Mouse (Mus musculus) left cerebral cortex, postnatal 14 days (tissue): ENCODE data around the gene Gse1. TPM values are rescaled to one million over a fixed set of nuclear protein-coding genes. Genes with fewer than 3 reads are reported as not detected.

Source experiments
- DNase-seq, 2 experiments: peaks; one replicate each; pipeline ENCODE4 v3.0.0; 2021 to 2022; ENCODE audit warnings: low spot score in 2 of 2, mixed read lengths in 1 of 2
- intact Hi-C: fragments of 180-260 bp; cut with DNase I; formaldehyde crosslinking; loops from one replicate; pipeline ENCODE4 v1.15.1; 2025
- total RNA-seq, 2 experiments: library from RNA; stranded (reverse); gene quantifications; 2 replicates each; pipeline ENCODE4 v1.2.3; 2021

The Gse1 gene
- total RNA-seq, 2 experiments from 2014 or later, result 49.0 to 57.3 TPM

- no peak for DNase-seq
- intact Hi-C loops, result loop anchor here (1.0 to 5.0 kb wide), 5 partner anchors 46 to 196 kb away; no protein-coding TSS in a partner anchor
These were observed 260.4 kb downstream of the Gse1 start for GRCm38 (mm10) chr8:120488636-120489131.

DNA sequence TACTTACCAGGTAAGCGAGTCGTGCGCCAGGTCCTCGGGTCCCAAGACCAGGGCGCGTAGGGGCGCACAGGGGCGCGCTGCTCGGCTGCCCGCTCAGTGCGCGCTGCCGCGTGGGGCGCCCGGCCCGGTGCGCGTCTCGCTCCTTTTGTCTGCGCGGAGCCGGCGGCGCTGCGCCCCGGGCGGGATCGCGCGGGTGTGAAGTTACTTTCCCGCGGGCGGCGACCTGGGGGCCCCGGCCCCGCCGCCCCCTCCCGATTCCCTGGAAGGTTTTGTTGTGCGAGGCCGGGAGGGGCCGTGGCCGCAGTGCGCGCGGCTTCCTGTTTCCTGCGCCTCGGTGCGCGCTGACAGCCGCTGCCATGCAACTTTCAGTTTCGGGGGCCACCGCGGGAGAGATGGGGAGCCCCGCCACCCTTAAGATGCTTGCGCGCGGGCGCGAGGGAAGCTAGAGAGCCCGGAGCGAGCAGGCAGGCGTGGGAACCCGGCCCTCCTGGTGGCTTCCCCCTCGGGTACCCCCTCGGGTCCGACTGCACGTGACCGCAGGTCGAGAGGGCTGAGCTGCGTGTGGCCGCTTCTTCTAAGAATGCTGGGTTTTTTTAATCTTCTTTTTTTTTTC lies 261.0 kb downstream of the Gse1 start:
- intact Hi-C loops, result loop anchor here (2.0 to 5.0 kb wide), 4 partner anchors 46 to 197 kb away; no protein-coding TSS in a partner anchor

DNA sequence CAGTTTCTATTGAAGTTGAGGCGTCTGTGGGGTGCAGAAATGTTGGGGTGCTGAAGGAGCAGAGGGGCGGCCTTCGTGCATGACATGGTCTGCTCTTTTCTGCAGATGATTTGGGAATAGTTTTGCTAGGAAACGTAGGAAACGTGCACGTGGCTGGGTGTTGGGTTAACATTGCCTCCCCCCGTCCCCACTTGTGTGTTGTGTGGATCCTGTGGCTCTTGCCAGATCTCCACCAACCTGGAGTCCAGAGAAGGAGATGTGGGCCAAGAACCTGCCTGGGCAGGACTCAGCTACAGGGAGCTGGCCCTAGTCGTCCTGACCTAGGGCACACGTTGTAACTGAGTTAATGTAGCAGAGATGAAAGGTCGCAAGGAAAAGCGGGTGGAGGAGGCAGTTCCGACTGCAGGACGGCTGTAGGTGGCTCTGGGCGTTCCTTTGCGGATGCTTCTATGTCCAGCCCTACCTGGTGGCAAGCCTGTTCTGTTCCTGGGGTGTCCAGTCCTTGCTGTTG lies 261.6 kb downstream of the Gse1 start:
- DNase-seq, result no peak
- intact Hi-C loops, result loop anchor here (2.0 to 5.0 kb wide), 4 partner anchors 45 to 198 kb away; no protein-coding TSS in a partner anchor

More for the DNA sequence above, 261.0 kb downstream of the Gse1 start:
- peak in 1 of 2 experiments; percentile 62 for DNase-seq

- intact Hi-C loops, result no loop called here
- DNase-seq, result no peak
These were observed 262.3 kb downstream of the Gse1 start for GRCm38 (mm10) chr8:120490354-120491141.

- intact Hi-C loops, result no loop called here
- no peak for DNase-seq
These were observed 263.0 kb downstream of the Gse1 start for GRCm38 (mm10) chr8:120491166-120491793.

- intact Hi-C loops, result no loop called here
- no peak for DNase-seq
These were observed 264.1 kb downstream of the Gse1 start for GRCm38 (mm10) chr8:120492193-120492880.

DNA sequence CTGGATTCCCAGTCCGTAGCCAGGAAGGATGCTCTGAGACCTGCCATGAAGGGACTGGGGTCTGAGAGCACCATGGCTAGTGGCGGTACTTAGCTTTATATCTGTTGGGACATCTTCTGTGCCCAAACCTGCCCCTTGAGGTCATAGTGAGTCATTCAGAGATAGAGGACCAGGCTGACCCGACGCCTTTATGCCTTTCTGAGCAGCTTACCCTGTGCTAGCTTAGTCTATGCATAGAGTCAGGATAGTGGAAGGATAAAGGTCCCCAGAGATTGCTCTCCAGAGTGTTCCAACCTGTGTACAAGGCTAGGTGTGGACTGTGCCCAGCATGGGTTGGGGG lies 264.6 kb downstream of the Gse1 start:
- intact Hi-C loops, result no loop called here
- no peak for DNase-seq

DNA sequence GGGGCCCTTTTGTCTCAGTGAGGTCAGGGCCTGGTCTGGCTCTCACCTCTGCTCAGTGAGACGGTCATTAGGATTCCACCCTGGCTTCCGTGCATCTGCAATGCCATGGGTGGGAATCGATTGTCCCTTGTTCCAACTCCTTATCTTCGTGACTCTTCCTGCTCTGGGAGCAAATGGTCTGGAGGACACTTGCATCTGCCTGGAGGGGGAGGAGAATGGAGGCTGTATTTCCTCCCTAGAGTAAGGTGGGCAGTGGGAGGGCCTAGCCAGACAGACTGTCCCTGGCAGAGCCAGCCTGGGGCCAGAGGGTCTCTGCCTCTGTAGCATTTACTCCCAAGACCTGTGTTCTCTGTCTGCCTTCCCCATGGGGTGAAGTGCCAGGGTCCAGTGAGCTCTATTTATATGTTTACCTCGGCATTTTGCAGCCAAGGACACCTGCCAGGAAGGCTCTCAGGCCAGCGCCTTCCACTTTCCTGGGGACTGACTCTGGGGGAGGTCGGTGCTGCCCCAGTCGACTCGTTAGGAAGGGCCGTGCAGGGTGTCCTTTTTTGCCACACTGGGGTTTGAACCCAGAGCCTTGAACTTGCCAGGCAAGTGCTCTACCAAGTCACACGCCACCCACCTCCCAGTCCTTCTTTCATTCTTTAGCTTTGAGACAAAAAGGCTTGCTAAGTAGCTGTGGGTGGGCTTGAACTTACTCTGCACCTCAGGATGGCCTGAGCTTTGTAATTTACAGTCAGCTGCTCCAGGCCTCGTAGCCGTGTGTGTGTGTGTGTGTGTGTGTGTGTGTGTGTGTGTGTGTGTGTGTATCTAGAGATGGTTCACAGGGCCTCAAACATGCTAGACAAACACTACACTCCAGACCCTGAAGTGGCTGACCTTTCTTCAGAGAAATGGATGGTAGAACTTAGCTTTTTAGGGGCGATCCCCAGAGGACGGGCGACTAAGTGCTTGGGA lies 265.5 kb downstream of the Gse1 start:
- intact Hi-C loops, result no loop called here
- no peak for DNase-seq

DNA sequence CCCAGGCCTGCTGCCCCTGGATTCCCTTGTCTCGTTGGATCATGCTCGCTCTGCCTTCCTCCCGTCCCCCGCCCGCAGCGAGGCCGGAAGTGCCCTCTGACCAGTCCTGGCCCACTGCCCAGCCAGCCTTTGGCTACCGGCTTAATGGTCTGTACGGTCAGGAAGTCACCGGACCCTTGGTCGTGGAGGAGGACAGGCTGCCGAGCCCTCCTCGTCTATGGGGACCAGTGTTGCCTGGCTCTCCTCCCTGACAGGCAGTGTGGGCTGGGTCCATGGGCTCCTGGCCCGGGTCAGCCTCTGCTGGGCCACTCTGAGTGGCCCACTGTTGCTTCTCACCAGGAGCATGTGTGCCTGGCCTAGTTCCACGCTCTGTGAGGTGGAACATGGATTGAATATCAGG lies 266.6 kb downstream of the Gse1 start:
- intact Hi-C loops, result no loop called here
- peak; percentile 54 to 60 for DNase-seq

- intact Hi-C loops, result no loop called here
- DNase-seq, result no peak
These were observed 267.2 kb downstream of the Gse1 start for GRCm38 (mm10) chr8:120495461-120495860.

GRCm38 (mm10) chr8:120496478-120496877 lies 268.2 kb downstream of the Gse1 start:
- no peak for DNase-seq
- intact Hi-C loops, result no loop called here

GRCm38 (mm10) chr8:120497503-120497946 lies 269.3 kb downstream of the Gse1 start:
- intact Hi-C loops, result no loop called here

DNA sequence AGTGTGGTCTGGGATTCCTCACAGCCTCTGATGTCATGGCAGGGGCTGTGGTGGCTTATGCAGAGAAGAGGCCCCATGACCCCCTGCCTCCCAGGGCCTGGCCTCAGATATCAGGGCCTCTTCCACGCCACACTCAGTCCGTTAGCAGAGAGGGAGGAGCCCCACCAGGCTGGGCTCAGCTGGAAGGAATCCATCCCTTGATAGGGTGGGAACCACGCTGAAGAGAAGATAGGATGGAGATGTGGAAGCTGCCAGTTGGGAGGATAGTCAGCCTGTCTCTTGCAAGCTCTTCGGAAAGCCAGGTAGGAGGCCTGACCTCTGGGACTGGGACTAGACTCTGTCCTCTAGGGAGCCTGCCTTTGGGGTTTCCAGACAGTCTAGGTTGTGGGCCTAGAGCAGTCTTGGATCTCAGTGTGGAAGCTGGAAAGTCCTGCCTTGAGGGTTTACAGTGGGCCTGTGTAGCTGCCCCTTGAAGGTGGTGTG lies 270.1 kb downstream of the Gse1 start:
- no peak for DNase-seq
- intact Hi-C loops, result no loop called here

More at GRCm38 (mm10) chr8:120497503-120497946, 269.3 kb downstream of the Gse1 start:
- DNase-seq, result no peak

GRCm38 (mm10) chr8:120498926-120499605 lies 270.8 kb downstream of the Gse1 start:
- no peak for DNase-seq
- intact Hi-C loops, result no loop called here

DNA sequence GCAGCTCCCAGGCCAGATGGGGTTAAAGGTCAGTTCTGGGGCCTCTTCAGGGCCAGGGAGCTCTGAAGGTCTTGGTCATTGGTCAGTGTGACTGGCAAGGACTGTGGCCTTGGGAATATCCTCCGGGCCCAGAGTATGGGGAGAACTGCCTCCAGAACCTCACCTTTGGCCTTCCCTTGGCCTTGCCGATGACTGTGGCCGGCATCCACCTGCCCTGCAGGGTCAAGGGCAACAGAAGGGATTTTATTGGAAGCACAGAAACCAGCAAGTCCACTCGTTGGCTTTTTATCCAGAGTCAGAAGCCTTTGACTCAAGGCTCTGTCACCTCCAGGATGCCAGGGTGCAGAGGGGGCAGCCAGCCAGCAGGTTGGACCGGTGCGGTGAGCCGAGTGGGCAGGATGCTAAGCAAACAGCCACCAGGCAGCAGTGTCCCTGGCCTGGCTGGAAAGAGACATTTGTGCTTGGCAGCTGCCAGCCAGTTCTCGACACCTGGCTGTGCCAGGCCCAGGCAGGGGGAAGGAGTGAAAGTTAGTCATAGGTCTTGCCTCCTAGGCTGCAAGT lies 272.5 kb downstream of the Gse1 start:
- intact Hi-C loops, result no loop called here
- DNase-seq, result no peak

DNA sequence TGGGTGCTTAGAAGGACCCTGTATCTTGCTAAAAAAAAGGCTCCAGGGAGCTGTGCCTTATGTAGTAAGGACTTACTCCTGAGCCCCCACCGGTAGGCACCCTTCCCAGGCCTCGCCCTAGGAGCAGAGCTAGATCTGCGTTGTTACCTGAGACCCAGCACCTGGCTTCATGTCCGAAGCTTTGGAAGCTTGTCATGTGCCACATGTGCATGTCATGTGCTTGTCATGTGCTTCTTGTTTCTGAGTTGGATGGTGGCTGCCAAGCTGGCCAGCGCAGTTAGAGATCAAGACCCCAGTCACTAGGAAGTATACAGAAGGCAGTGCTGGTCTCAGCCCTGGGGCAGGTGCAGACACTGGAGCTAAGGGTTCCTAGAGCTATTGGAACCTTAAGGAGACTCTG lies 273.2 kb downstream of the Gse1 start:
- DNase-seq, result no peak
- intact Hi-C loops, result no loop called here

GRCm38 (mm10) chr8:120502428-120502827 lies 274.2 kb downstream of the Gse1 start:
- no peak for DNase-seq
- intact Hi-C loops, result no loop called here
